Mouse (Mus musculus): ENCODE measurements around the gene Foxn1.

Foxn1 gene

DNA sequence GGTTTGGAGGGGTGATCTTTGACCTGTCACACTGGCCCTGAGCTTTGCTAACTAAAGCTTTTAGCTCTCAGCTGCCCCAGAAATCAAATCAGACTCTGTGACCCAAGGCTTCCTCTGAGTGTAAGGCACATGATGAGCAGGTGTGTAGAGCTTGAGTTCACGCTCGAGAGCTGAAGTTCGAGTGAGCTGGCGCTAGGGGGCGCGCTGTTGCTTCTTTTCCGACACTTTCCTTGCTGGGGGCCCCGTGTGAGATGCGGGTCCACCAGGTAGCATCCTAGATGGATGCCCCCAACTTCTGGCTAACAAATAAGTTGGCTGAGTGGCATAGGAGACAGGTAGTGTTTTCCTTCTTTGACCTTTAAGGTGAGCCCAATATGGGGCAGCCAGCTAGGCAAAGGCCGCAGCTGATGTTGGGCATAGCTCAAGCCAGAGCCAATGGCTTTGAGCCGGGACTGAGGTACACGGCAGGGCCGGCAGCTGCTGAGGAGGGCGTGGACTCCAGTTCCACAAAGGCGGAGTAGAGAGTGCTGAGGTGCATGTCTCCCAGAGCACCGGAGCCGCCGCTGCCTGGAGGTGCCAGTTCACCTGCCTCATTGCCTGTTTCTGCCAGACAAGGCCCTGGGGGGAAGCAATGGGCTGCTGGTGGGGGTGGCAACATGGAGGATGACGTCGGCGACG, 27.9 kb downstream of the Foxn1 start:
- DNase-seq (ENCODE audit: low spot score): no peak

- DNase-seq (ENCODE audit: low spot score): peak; percentile 79
Observed at GRCm38 (mm10) chr11:78355471-78356238, 30.7 kb downstream of the Foxn1 start.

GRCm38 (mm10) chr11:78354905-78355304, 31.5 kb downstream of the Foxn1 start:
- DNase-seq (ENCODE audit: low spot score): no peak

DNA sequence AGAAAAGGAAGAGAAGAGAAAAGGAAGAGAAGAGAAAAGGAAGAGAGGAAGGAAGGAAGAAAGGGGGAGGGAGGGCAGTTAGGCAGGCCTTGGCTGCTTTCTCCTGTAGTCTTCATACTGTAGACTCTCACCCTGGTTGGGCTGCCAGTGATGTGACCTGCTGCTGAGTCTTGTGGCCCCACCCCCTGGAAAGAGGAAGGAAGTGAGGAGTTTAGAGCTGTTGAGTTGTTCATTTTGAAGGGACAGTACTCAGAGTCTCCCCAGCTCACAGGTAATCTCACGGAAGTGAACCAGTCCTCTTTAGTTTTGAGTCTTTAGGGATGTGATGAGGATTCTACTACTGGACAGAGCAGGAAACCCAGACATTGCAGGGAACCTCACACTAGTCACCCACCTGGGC, 33.3 kb downstream of the Foxn1 start:
- DNase-seq (ENCODE audit: low spot score): no peak

- no peak for DNase-seq (ENCODE audit: low spot score)
Observed at GRCm38 (mm10) chr11:78349441-78350358, 36.7 kb downstream of the Foxn1 start.

GRCm38 (mm10) chr11:78348474-78348873, 37.9 kb downstream of the Foxn1 start:
- DNase-seq (ENCODE audit: low spot score): no peak

DNA sequence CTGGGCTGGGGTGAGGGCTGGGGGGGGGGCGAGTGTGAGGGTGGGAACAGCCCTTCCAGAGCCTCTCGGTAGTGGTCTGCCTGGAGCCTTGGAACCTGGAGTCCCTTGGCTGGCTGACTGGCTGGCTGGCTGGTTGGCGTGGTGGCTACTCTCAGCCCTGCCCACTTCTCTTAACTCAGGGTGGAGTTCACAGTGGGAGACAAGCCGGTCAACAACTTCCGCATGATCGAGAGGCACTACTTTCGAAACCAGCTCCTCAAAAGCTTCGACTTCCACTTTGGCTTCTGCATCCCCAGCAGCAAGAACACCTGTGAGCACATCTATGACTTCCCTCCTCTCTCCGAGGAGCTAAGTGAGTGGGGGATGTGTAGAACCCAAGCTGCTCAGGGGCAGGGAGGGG, 38.5 kb downstream of the Foxn1 start:
- no peak for DNase-seq (ENCODE audit: low spot score)

- peak; percentile 69 for DNase-seq (ENCODE audit: low spot score)
Observed at GRCm38 (mm10) chr11:78347070-78347754, 39.1 kb downstream of the Foxn1 start.

GRCm38 (mm10) chr11:78346326-78347069, 39.9 kb downstream of the Foxn1 start:
- no peak for DNase-seq (ENCODE audit: low spot score)

- DNase-seq (ENCODE audit: low spot score): no peak
Observed at GRCm38 (mm10) chr11:78345801-78346200, 40.6 kb downstream of the Foxn1 start.

GRCm38 (mm10) chr11:78344890-78345715, 41.3 kb downstream of the Foxn1 start:
- DNase-seq (ENCODE audit: low spot score): no peak

DNA sequence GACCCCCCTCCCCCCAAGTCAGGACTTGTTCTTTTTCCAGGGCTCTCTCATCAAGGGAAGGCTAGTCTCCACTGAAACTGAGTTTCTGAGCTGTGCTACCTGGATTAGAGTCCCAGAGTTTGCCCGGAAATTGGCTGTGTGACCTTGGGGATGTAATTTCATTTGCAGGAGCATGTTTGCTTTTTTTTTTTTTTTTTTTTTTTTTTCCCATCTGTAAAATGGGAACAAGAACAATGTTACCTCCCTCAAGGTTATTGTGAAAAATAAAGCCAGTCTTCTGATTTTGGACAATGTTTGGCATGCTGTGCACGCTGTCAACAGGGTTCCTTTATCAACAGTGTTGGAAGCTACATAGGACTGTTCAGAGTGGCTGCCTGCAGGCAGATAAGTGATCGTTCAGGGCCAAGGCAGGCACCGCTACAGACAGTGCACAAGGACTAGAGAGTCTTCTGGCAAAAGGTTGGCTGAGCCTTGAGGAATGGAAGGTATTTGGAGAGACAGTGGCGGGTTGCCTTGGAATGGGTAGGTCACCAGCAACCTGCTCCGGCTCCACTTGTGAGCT, 41.9 kb downstream of the Foxn1 start:
- DNase-seq (ENCODE audit: low spot score): no peak

DNA sequence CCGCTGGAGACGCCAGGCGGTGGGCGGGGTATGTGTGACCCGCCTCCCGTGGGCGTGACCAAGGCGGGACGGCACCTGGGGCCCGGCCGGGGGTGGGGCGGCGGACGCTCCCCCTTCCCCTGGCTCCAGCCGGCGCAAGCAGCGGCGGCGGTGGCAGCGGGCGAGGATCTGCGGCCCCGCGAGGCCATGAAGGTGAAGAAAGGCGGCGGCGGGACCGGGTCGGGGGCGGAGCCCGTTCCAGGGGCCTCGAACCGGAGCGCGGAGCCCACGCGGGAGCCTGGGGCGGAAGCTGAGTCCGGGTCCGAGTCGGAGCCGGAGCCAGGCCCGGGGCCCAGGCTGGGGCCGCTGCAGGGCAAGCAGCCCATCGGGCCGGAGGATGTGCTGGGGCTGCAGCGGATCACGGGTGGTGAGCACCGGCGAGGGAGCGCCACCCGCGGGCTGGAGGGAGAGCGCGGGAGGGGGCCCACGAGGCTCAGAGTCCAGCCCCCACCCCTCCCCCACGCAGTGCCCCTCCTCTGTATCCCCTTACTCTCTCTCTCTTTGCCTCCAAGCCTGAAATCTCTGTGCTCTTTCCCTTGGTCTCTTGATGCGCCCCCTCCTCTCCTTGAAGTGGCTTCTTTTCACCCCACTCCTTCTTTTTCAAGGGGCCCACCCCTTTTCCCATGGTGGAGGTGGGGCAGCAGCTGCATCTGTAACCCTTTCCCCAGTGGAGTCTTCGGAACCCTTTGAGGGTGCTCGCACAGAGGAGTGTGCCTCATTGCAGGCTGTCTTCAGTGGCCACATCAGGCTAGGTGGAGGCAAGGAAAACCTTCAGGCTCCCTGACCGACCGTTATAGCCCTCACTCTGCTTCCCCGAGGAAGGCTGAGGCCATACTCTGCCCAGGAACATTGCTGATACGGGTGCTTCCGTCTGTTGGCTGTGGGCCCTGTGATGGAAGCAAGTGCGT, 42.7 kb downstream of the Foxn1 start, which contains the start of gene Unc119:
TSS of gene Unc119 (plus strand) at position 102 of the 947 bp plus-strand sequence.
- DNase-seq (ENCODE audit: low spot score): peak; percentile 78

DNA sequence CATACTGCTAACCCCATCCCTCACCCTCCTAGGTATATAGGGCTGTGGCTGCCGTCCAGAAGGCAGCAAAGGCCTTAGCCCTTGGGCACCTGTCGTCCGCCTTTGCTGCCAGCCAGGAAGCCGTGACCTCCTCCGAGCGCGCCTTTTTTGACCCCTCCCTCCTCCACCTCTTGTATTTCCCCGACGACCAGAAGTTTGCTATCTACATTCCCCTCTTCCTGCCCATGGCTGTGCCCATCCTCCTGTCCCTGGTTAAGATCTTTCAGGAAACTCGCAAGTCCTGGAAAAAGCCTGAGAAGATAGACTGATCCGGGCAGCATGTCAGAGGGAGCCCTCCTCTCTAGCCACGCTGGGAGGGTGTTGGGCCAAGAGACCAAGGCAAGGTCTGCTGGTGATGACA, 44.7 kb downstream of the Foxn1 start:
- DNase-seq (ENCODE audit: low spot score): no peak

- DNase-seq (ENCODE audit: low spot score): no peak
Observed at GRCm38 (mm10) chr11:78337040-78337439, 49.3 kb downstream of the Foxn1 start.

DNA sequence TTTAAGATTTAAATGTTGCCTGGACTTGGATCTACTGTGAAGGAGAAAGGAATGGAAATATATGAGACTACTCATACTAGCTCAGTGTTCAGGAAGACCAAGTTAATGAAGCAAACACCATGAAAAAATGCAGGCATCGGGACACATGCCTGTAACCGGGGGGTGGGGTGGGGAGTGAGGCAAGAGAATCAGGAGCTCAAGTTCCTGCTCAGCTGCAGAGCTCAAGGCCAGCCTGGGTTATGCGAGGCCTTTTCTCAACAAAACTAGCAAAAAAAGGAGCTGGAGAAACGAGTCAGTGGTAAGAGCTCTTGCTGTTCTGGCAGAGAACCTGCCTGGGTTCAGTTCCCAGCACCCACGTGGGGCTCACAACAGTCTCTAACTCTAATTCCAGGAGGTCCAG, 52.4 kb downstream of the Foxn1 start:
- no peak for DNase-seq (ENCODE audit: low spot score)

- DNase-seq (ENCODE audit: low spot score): no peak
Observed at GRCm38 (mm10) chr11:78332676-78333075, 53.7 kb downstream of the Foxn1 start.

DNA sequence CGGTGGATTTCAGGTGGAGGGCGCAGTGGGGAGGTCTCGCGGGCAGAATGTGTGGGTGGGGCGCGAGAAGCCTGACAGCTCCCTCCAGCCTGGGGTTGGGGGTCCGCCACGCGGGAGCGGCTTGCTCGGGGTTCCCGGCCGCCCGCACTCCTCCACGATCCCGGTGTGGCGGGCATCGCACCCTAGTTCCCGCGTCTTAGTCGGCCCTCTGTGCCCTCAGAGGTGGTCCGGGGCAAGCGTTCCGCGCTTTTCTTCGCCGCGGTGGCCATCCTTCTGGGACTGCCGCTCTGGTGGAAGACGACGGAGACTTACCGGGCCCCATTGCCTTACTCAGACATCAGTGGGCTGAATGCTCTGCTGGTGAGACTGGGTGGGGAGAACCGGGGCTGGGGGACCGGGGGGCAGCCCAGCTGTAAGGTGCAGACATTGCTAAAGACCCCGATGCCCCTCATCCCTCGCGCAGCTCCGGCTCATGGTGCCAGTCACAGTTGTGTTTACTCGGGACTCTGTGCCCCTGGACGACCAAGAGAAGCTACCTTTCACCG, 57.8 kb downstream of the Foxn1 start:
- DNase-seq (ENCODE audit: low spot score): no peak
